14 mouse cellular contexts compared by ENCODE assay signal in genomic region chr12:108958483-108958882, GRCm38 (mm10).
A peak's percentile ranks its signal among the peaks of the same experiment; 100 is the strongest.
DNase-seq lines count a peak whose midpoint lies in the region; ATAC-seq lines count a peak whose summit lies in the region.
"Had no signal": no experiment of that assay in that cellular context is flagged by ENCODE, and none has a peak within 500 bp of the region (broad histone marks: within the 10 kb centered on the region; RNA-seq: fewer than 3 reads in every experiment).

No protein-coding gene starts in this region.

- no peak overlapping the region for H3K4me3 ChIP-seq in hindbrain, embryonic 13.5 days
- no peak overlapping the region for H3K4me3 ChIP-seq in hindbrain, embryonic 16.5 days (ENCODE audit: low read length)
- no peak overlapping the region for H3K4me3 ChIP-seq in embryonic facial prominence, embryonic 14.5 days (ENCODE audit: low read depth, low read length)
- H3K4me3 ChIP-seq in midbrain, embryonic 12.5 days: no peak overlapping the region

- peaks cover 83% of the 10 kb centered on the region for H3K4me1 ChIP-seq in hindbrain, embryonic 13.5 days (replicated peaks)
- peaks cover 44% of the 10 kb centered on the region for H3K4me1 ChIP-seq in hindbrain, embryonic 16.5 days (ENCODE audit: control insufficient read depth, insufficient read depth, low read depth, low read length)
- peaks cover 31% of the 10 kb centered on the region for H3K4me1 ChIP-seq in embryonic facial prominence, embryonic 14.5 days (ENCODE audit: control insufficient read depth, insufficient read depth, low read length)
- peaks cover 50% of the 10 kb centered on the region for H3K4me1 ChIP-seq in midbrain, embryonic 12.5 days

- no peak for ATAC-seq in hindbrain, embryonic 13.5 days (ENCODE audit: low FRiP score)
- ATAC-seq in hindbrain, embryonic 16.5 days: no peak
- no peak for ATAC-seq in embryonic facial prominence, embryonic 14.5 days (ENCODE audit: low read depth)
- no peak for ATAC-seq in midbrain, embryonic 12.5 days (ENCODE audit: low FRiP score, low read depth)
- ATAC-seq in monocyte, adult 5-6 weeks (replicated peaks; ENCODE audit: insufficient number of reproducible peaks, low FRiP score, low TSS enrichment, poor library complexity, severe bottlenecking): no peak
- ATAC-seq: CD4-positive, CD25-positive, alpha-beta regulatory T cell, adult 4 months had no signal

- H3K27ac ChIP-seq in hindbrain, embryonic 13.5 days: peak overlapping the region; percentile 83; the same call in 1 of the 2 replicates
- no peak overlapping the region for H3K27ac ChIP-seq in hindbrain, embryonic 16.5 days (ENCODE audit: low read depth, low read length)
- no peak overlapping the region for H3K27ac ChIP-seq in embryonic facial prominence, embryonic 14.5 days (replicated peaks; ENCODE audit: low read depth, low read length)
- H3K27ac ChIP-seq in midbrain, embryonic 12.5 days (replicated peaks): peak overlapping the region; percentile 72; the same call in 1 of the 2 replicates
- H3K27ac ChIP-seq: embryonic facial prominence, embryonic 15.5 days; limb, embryonic 15.5 days had no signal

- 49% methylated on average over 7 of the region's 7 CpGs for WGBS in hindbrain, embryonic 13.5 days
- WGBS in hindbrain, embryonic 16.5 days: 41% methylated on average over 7 of the region's 7 CpGs
- WGBS in embryonic facial prominence, embryonic 14.5 days: 60% methylated on average over 7 of the region's 7 CpGs
- 53% methylated on average over 7 of the region's 7 CpGs for WGBS in midbrain, embryonic 12.5 days

- no peaks in the 10 kb centered on the region for H3K9me3 ChIP-seq in hindbrain, embryonic 13.5 days
- H3K9me3 ChIP-seq in hindbrain, embryonic 16.5 days (ENCODE audit: control insufficient read depth, low read length): no peaks in the 10 kb centered on the region
- no peaks in the 10 kb centered on the region for H3K9me3 ChIP-seq in embryonic facial prominence, embryonic 14.5 days (ENCODE audit: control insufficient read depth, low read length)
- no peaks in the 10 kb centered on the region for H3K9me3 ChIP-seq in midbrain, embryonic 12.5 days
- H3K9me3 ChIP-seq: embryonic facial prominence, embryonic 15.5 days; limb, embryonic 15.5 days had no signal

- H3K4me2 ChIP-seq in hindbrain, embryonic 13.5 days: peak overlapping the region; percentile 52; the same call in 1 of the 2 replicates
- H3K4me2 ChIP-seq in hindbrain, embryonic 16.5 days (ENCODE audit: low read length): no peak overlapping the region
- 0 out of 2 replicates have a peak overlapping the region, but pooled peaks have one; percentile 54 for H3K4me2 ChIP-seq in embryonic facial prominence, embryonic 14.5 days (ENCODE audit: low read depth, low read length)
- H3K4me2 ChIP-seq in midbrain, embryonic 12.5 days (replicated peaks): peak overlapping the region; percentile 56

- no peaks in the 10 kb centered on the region for H3K36me3 ChIP-seq in hindbrain, embryonic 13.5 days
- no peaks in the 10 kb centered on the region for H3K36me3 ChIP-seq in hindbrain, embryonic 16.5 days (ENCODE audit: control insufficient read depth, insufficient read depth, low read length)
- H3K36me3 ChIP-seq in embryonic facial prominence, embryonic 14.5 days (ENCODE audit: control insufficient read depth, insufficient read depth, low read length): no peaks in the 10 kb centered on the region
- H3K36me3 ChIP-seq in midbrain, embryonic 12.5 days: no peaks in the 10 kb centered on the region
- H3K36me3 ChIP-seq: embryonic facial prominence, embryonic 15.5 days; limb, embryonic 15.5 days had no signal

- DNase-seq in MN1 (ENCODE audit: low spot score): peak; percentile 10
- DNase-seq in embryonic facial prominence, embryonic 14.5 days (ENCODE audit: low spot score): no peak
- no peak for DNase-seq in yolk sac, embryonic 10.5 days (ENCODE audit: low spot score)
- DNase-seq in right cerebral cortex, postnatal 36 days (ENCODE audit: low spot score in 2 of 2): no peak
- DNase-seq: cerebellum, postnatal 25 days; kidney, postnatal 36 days; lung, postnatal 14 days had no signal

- no peak overlapping the region for H3K9ac ChIP-seq in hindbrain, embryonic 13.5 days
- no peak overlapping the region for H3K9ac ChIP-seq in hindbrain, embryonic 16.5 days (ENCODE audit: low read depth, low read length)
- H3K9ac ChIP-seq in embryonic facial prominence, embryonic 14.5 days (ENCODE audit: low read depth, low read length): no peak overlapping the region
- H3K9ac ChIP-seq in midbrain, embryonic 12.5 days (replicated peaks): no peak overlapping the region
- H3K9ac ChIP-seq: embryonic facial prominence, embryonic 15.5 days; limb, embryonic 15.5 days had no signal

- H3K27me3 ChIP-seq in hindbrain, embryonic 13.5 days: 0 out of 2 replicates have a peak, but pooled peaks cover 2% of the 10 kb centered on the region
- no peaks in the 10 kb centered on the region for H3K27me3 ChIP-seq in hindbrain, embryonic 16.5 days (replicated peaks; ENCODE audit: control insufficient read depth, insufficient read depth, low read length)
- H3K27me3 ChIP-seq in embryonic facial prominence, embryonic 14.5 days (replicated peaks; ENCODE audit: control insufficient read depth, insufficient read depth, low read length): peaks cover 6% of the 10 kb centered on the region; the same call in 1 of the 2 replicates
- peaks cover 3% of the 10 kb centered on the region for H3K27me3 ChIP-seq in midbrain, embryonic 12.5 days

Comparison
In these comparisons a context has a peak if more than half of its experiments do, and no peak if none do; other contexts are left out.
1. H3K27ac ChIP-seq: peak in hindbrain, embryonic 13.5 days (single experiment) and midbrain, embryonic 12.5 days (single experiment); none in hindbrain, embryonic 16.5 days (single experiment) and embryonic facial prominence, embryonic 14.5 days (single experiment).